ENCODE assay signal across 8 mouse cellular contexts in the genomic region with DNA sequence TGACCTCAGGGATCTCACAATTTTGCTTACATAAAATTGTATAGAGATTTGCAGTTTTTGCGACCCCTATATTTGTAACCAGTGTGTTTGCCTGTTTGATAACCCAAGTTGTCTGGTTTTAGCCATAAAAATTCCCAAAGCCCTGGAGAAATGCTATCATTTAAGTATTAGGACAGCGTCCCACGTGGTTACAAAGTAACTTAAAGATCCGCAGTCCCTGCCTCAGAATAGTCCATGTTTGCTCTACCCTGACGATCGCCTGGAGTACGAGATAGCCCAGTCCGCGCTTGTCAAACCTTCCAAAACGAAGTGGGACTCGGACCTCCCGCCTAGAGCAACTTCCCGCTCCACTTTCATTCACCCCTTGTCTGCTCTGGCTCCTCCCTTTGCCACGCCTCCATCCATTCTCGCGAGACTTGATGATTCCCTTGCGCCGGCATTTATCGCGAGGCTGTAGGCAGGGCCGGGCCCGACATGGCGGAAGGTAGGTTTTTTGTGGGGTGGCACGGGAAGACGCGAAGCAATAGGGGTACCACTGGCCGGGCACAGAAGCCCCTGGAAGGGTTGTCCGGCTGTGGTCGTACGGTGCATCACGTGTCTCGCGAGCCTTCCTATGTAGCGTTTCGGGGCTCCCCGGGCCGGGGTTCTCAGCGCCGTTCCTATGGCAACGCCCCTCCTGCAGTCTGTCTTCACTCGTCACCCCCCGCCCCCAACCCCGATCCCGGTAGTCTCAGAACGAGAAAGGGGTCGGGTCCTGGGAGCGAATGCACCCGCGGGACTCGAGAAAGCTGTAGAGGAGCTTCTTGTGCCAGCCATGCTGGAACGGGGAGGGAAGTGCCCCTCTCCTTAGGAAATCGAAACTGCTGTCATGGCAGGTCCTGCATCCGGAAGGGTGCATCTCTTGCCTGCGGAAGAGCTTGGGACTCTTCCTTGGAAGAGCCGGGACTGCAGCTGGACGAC. TPM values are rescaled to one million over a fixed set of nuclear protein-coding genes. Genes with fewer than 3 reads are reported as not detected.
A peak's percentile ranks its signal among the peaks of the same experiment; 100 is the strongest.
DNase-seq lines count a peak whose midpoint lies in the region; ATAC-seq and TF ChIP-seq lines count a peak whose summit lies in the region.

Ankfy1 (plus strand) TSS at position 456 of the 960 bp plus-strand sequence.

- no peaks in the 10 kb centered on the region for H3K27me3 ChIP-seq in hindbrain, embryonic 10.5 days (ENCODE audit: insufficient read depth, poor library complexity, severe bottlenecking)
- H3K27me3 ChIP-seq in lung, postnatal 0 days (replicated peaks; ENCODE audit: insufficient read depth, low read length), result no peaks in the 10 kb centered on the region

- peak within 1 kb of the TSS; percentile 97 for H3K27ac ChIP-seq in hindbrain, embryonic 10.5 days
- H3K27ac ChIP-seq in lung, postnatal 0 days (ENCODE audit: low read length), result peak within 1 kb of the TSS; percentile 83

- no peaks in the 10 kb centered on the region for H3K9me3 ChIP-seq in hindbrain, embryonic 10.5 days
- no peaks in the 10 kb centered on the region for H3K9me3 ChIP-seq in lung, postnatal 0 days (ENCODE audit: low read length)

- peak; percentile 96 for DNase-seq in MN1 (ENCODE audit: low spot score)
- peak; percentile 94 for DNase-seq in cerebellum, adult 9-10 months
- DNase-seq in hindbrain, embryonic 10.5 days (ENCODE audit: low spot score), result peak; percentile 97
- DNase-seq in layer of hippocampus, adult 9-11 months, result peak; percentile 95
- peak; percentile 94 for DNase-seq in lung, postnatal 0 days (ENCODE audit: low spot score)
- peak; percentile 97 for DNase-seq in ovary, postnatal 14 days (ENCODE audit: low spot score)
- peak; percentile 98 for DNase-seq in thymus, postnatal 14 days

- H3K9ac ChIP-seq in lung, postnatal 0 days (replicated peaks; ENCODE audit: low read depth), result peak within 1 kb of the TSS; percentile 84

- peak; percentile 87 for TF ChIP-seq EP300 in lung, postnatal 0 days (IDR thresholded peaks at IDR 0.05)

- ATAC-seq in frontal cortex, adult (ENCODE audit: low TSS enrichment), result peak; percentile 97
- ATAC-seq in lung, postnatal 0 days, result peak; percentile 99

- no peak for TF ChIP-seq CTCF in lung, postnatal 0 days (IDR thresholded peaks at IDR 0.05)

- peak within 1 kb of the TSS; percentile 68 for H3K4me2 ChIP-seq in lung, postnatal 0 days (replicated peaks; ENCODE audit: low read depth, low read length)

- under 1% methylated on average over 56 of the region's 56 CpGs for WGBS in hindbrain, embryonic 10.5 days
- WGBS in lung, postnatal 0 days, result under 1% methylated on average over 56 of the region's 56 CpGs

- H3K4me3 ChIP-seq in hindbrain, embryonic 10.5 days, result peak within 1 kb of the TSS; percentile 76
- H3K4me3 ChIP-seq in lung, postnatal 0 days (ENCODE audit: low read depth, low read length), result peak within 1 kb of the TSS; percentile 79

- H3K36me3 ChIP-seq in hindbrain, embryonic 10.5 days, result peaks cover 17% of the 10 kb centered on the region
- H3K36me3 ChIP-seq in lung, postnatal 0 days (ENCODE audit: insufficient read depth, low read length), result no peaks in the 10 kb centered on the region

- H3K4me1 ChIP-seq in hindbrain, embryonic 10.5 days (replicated peaks), result peaks cover 24% of the 10 kb centered on the region
- peaks cover 9% of the 10 kb centered on the region; the same call in 1 of the 2 replicates for H3K4me1 ChIP-seq in lung, postnatal 0 days (ENCODE audit: insufficient read depth, low read depth, low read length)

RNA-seq across cellular contexts. Expression of gene Ankfy1, which starts in this region (rescaled TPM):
- 26.8 and 26.9 TPM in 2 replicates for polyA plus RNA-seq in hindbrain, embryonic 10.5 days (2016; fragmentation: Nextera tagmentation; extraction: Ambion mirVana)
- polyA plus RNA-seq in lung, postnatal 0 days (2015; fragmentation: Nextera tagmentation; extraction: Ambion mirVana), result 7.9 and 9.4 TPM in 2 replicates

Comparison
In these comparisons a context has a peak if more than half of its experiments do, and no peak if none do; other contexts are left out.
1. Peak in every context shown above with its lines: DNase-seq, ATAC-seq, H3K4me3 ChIP-seq and H3K27ac ChIP-seq.